ENCODE assay signal across 8 mouse cellular contexts in genomic region chr9:48649098-48649766, GRCm38 (mm10). TPM values are rescaled to one million over a fixed set of nuclear protein-coding genes. Genes with fewer than 3 reads are reported as not detected.
DNase-seq lines count a peak whose midpoint lies in the region; ATAC-seq and TF ChIP-seq lines count a peak whose summit lies in the region.

No protein-coding gene starts in this region.

- under 1% methylated on average over 22 of the region's 22 CpGs for WGBS in hindbrain, embryonic 10.5 days
- under 1% methylated on average over 22 of the region's 22 CpGs for WGBS in limb, embryonic 10.5 days
- 4% methylated on average over 22 of the region's 22 CpGs for WGBS in stomach, embryonic 16.5 days

- H3K36me3 ChIP-seq in ES-E14 (ENCODE audit: control insufficient read depth, insufficient read depth, low read length, poor library complexity, severe bottlenecking), result no peaks in the 10 kb centered on the region
- H3K36me3 ChIP-seq in hindbrain, embryonic 10.5 days, result no peaks in the 10 kb centered on the region
- no peaks in the 10 kb centered on the region for H3K36me3 ChIP-seq in limb, embryonic 10.5 days
- no peaks in the 10 kb centered on the region for H3K36me3 ChIP-seq in stomach, embryonic 16.5 days (ENCODE audit: control insufficient read depth, insufficient read depth, low read length)

- no peaks in the 10 kb centered on the region for H3K27me3 ChIP-seq in hindbrain, embryonic 10.5 days (ENCODE audit: insufficient read depth, poor library complexity, severe bottlenecking)
- peaks cover 12% of the 10 kb centered on the region; the same call in 1 of the 2 replicates for H3K27me3 ChIP-seq in limb, embryonic 10.5 days (ENCODE audit: low read depth, poor library complexity, severe bottlenecking)
- no peaks in the 10 kb centered on the region; the same call in 1 of the 2 replicates for H3K27me3 ChIP-seq in stomach, embryonic 16.5 days (ENCODE audit: control insufficient read depth, insufficient read depth, low read length)

- no peak for DNase-seq in ES-E14 (ENCODE audit: low read depth, low spot score)
- peak; percentile 81 for DNase-seq in brain, embryonic 14.5 days (ENCODE audit: low read depth)
- DNase-seq in gastrocnemius, adult 2 months, result peak; percentile 85
- DNase-seq in hindbrain, embryonic 10.5 days (ENCODE audit: low spot score), result peak; percentile 94
- DNase-seq in limb, embryonic 10.5 days (ENCODE audit: low spot score), result peak; percentile 63
- no peak for DNase-seq in T-cell, adult 2 months (ENCODE audit: low spot score)

- in situ Hi-C loops in ES-E14 (cut with MboI; ENCODE audit: low sequenced_read_pairs in 2 of 2, unreplicated experiment in 2 of 2), result loop anchor here (10.0 to 25.0 kb wide), 3 partner anchors 206 to 838 kb away; partner anchors contain the start of gene Ttc12 (in 1 of the 2)

- no peaks in the 10 kb centered on the region for H3K9me3 ChIP-seq in ES-E14 (ENCODE audit: control insufficient read depth, insufficient read depth, low read depth, low read length)
- peaks cover 6% of the 10 kb centered on the region for H3K9me3 ChIP-seq in hindbrain, embryonic 10.5 days
- H3K9me3 ChIP-seq in limb, embryonic 10.5 days (replicated peaks), result 0 out of 2 replicates have a peak, but pooled peaks cover 2% of the 10 kb centered on the region
- H3K9me3 ChIP-seq in stomach, embryonic 16.5 days (replicated peaks; ENCODE audit: control insufficient read depth, low read length), result peaks cover 6% of the 10 kb centered on the region

- no peak overlapping the region for H3K27ac ChIP-seq in ES-E14 (ENCODE audit: insufficient read depth, low read depth, low read length, poor library complexity, severe bottlenecking)
- H3K27ac ChIP-seq in gastrocnemius, adult 2 months, result peak overlapping the region; percentile 88
- peak overlapping the region; percentile 89 for H3K27ac ChIP-seq in hindbrain, embryonic 10.5 days
- peak overlapping the region; percentile 83 for H3K27ac ChIP-seq in limb, embryonic 10.5 days
- no peak overlapping the region for H3K27ac ChIP-seq in stomach, embryonic 16.5 days (ENCODE audit: low read length)

- H3K4me3 ChIP-seq in ES-E14 (ENCODE audit: insufficient read depth in 1 of 2, low read depth in 1 of 2, low read length in 2 of 2, poor library complexity in 1 of 2, severe bottlenecking in 1 of 2), result peak overlapping the region; percentile 6 to 46; a peak in 3 of 4 replicates
- H3K4me3 ChIP-seq in gastrocnemius, adult 2 months, result peak overlapping the region; percentile 68
- peak overlapping the region; percentile 42 for H3K4me3 ChIP-seq in hindbrain, embryonic 10.5 days
- H3K4me3 ChIP-seq in limb, embryonic 10.5 days, result peak overlapping the region; percentile 45
- peak overlapping the region; percentile 28 for H3K4me3 ChIP-seq in stomach, embryonic 16.5 days (replicated peaks; ENCODE audit: low read length)

- peak; percentile 65 for ATAC-seq in megakaryocyte, adult 5-6 weeks (ENCODE audit: poor library complexity, severe bottlenecking)
- peak; percentile 41 for ATAC-seq in stomach, embryonic 16.5 days (ENCODE audit: insufficient read depth, low FRiP score)

- peaks cover 0 to 6% of the 10 kb centered on the region in 2 experiments; a peak in 2 of 4 replicates for H3K4me1 ChIP-seq in ES-E14 (ENCODE audit: control insufficient read depth in 2 of 2, insufficient read depth in 2 of 2, low read length in 2 of 2, poor library complexity in 1 of 2)
- peaks cover 85% of the 10 kb centered on the region for H3K4me1 ChIP-seq in hindbrain, embryonic 10.5 days (replicated peaks)
- peaks cover 63% of the 10 kb centered on the region for H3K4me1 ChIP-seq in limb, embryonic 10.5 days
- peaks cover 14% of the 10 kb centered on the region for H3K4me1 ChIP-seq in stomach, embryonic 16.5 days (ENCODE audit: control insufficient read depth, insufficient read depth, low read length)

- TF ChIP-seq POLR2A in brain, embryonic 14.5 days (IDR thresholded peaks at IDR 0.05; ENCODE audit: borderline replicate concordance, extremely low read depth, insufficient read depth, insufficient read length, poor library complexity, severe bottlenecking), result no peak

- TF ChIP-seq CTCF in brain, embryonic 14.5 days (IDR thresholded peaks at IDR 0.05; ENCODE audit: borderline replicate concordance, extremely low read depth, insufficient read depth, insufficient read length), result no peak
- TF ChIP-seq CTCF in gastrocnemius, adult 2 months (IDR thresholded peaks at IDR 0.05), result no peak

- H3K9ac ChIP-seq in ES-E14 (ENCODE audit: insufficient read depth, low read depth, low read length, poor library complexity, severe bottlenecking), result no peak overlapping the region
- H3K9ac ChIP-seq in stomach, embryonic 16.5 days (ENCODE audit: low read length), result peak overlapping the region; percentile 32

- H3K4me2 ChIP-seq in stomach, embryonic 16.5 days (ENCODE audit: low read depth, low read length), result peak overlapping the region; percentile 55

- intact Hi-C loops in gastrocnemius, adult 2 months (cut with DNase I), result loop anchor here (5.0 kb wide), 3 partner anchors 73 to 403 kb away; no protein-coding TSS in a partner anchor

TF ChIP-seq in ES-E14, 5 proteins besides CTCF, POLR2A, EP300 and RAD21:
- TF ChIP-seq ZNF384 (IDR thresholded peaks at IDR 0.05; ENCODE audit: low read depth, low read length) (no peak), CHD2 (IDR thresholded peaks at IDR 0.05; ENCODE audit: low read depth, low read length) (no peak), ZC3H11A (IDR thresholded peaks at IDR 0.05; ENCODE audit: borderline replicate concordance, low read depth, low read length) (no peak), HCFC1 (IDR thresholded peaks at IDR 0.05; ENCODE audit: borderline replicate concordance, insufficient read depth, low read length) (no peak), MAFK (IDR thresholded peaks at IDR 0.05; ENCODE audit: insufficient read depth, low read depth, low read length) (no peak)

RNA-seq across cellular contexts. Expression of gene Nnmt, which starts 44.3 kb away (rescaled TPM):
- total RNA-seq in ES-E14 (2012; rRNA removed), result 0.31 TPM in 1 of 2 replicates, not detected in the other
- polyA plus RNA-seq in brain, embryonic 14.5 days (2012; rRNA removed), result 0.34 and 0.81 TPM in 2 replicates
- 1 to 10 TPM; 1.5 to 3.0 TPM for total RNA-seq in gastrocnemius, adult 2 months (2021)
- polyA plus RNA-seq in hindbrain, embryonic 10.5 days (2016; fragmentation: Nextera tagmentation; extraction: Ambion mirVana), result 0.46 and 0.97 TPM in 2 replicates
- polyA plus RNA-seq in limb, embryonic 10.5 days (2016; fragmentation: Nextera tagmentation; extraction: Ambion mirVana), result 0.19 TPM in 2 replicates
- total RNA-seq in megakaryocyte, adult 5-6 weeks (2015), result 0.22 and 1.9 TPM in 2 replicates
- 0.37 and 1.2 TPM in 2 replicates for total RNA-seq in megakaryocyte, adult 5-6 weeks (2017)
- polyA plus RNA-seq in stomach, embryonic 16.5 days (2015; fragmentation: Nextera tagmentation; extraction: Ambion mirVana), result 2.4 and 2.8 TPM in 2 replicates

Comparison
In these comparisons a context has a peak if more than half of its experiments do, and no peak if none do; other contexts are left out.
1. DNase-seq: peak in brain, embryonic 14.5 days (single experiment), gastrocnemius, adult 2 months (single experiment), hindbrain, embryonic 10.5 days (single experiment) and limb, embryonic 10.5 days (single experiment); none in ES-E14 (single experiment) and T-cell, adult 2 months (single experiment).
2. H3K27ac ChIP-seq: peak in gastrocnemius, adult 2 months (single experiment), hindbrain, embryonic 10.5 days (single experiment) and limb, embryonic 10.5 days (single experiment); none in ES-E14 (single experiment) and stomach, embryonic 16.5 days (single experiment).
3. Peak in every context shown above with its lines, with median percentiles within 50 percentile points of each other: H3K4me3 ChIP-seq.